Mouse (Mus musculus): ENCODE measurements around the gene Zbtb3.

Gene Zbtb3

GRCm38 (mm10) chr19:8802130-8802821, at the start of gene Zbtb3:
Gene Zbtb3, plus strand, starts transcription at chr19:8802555.
- DNase-seq (ENCODE audit: low read depth), result peak; percentile 99

- DNase-seq (ENCODE audit: low read depth), result no peak
Observed at GRCm38 (mm10) chr19:8755652-8756051, 46.7 kb upstream of the Zbtb3 start.

- DNase-seq (ENCODE audit: low read depth), result peak; percentile 94
Observed at GRCm38 (mm10) chr19:8756635-8757387, 45.5 kb upstream of the Zbtb3 start, which contains the start of gene Nxf1. Gene Nxf1, plus strand, starts transcription at chr19:8757073.

GRCm38 (mm10) chr19:8757471-8757998, 44.8 kb upstream of the Zbtb3 start:
- DNase-seq (ENCODE audit: low read depth), result peak; percentile 48

- no peak for DNase-seq (ENCODE audit: low read depth)
Observed at GRCm38 (mm10) chr19:8758899-8759298, 43.5 kb upstream of the Zbtb3 start.

- DNase-seq (ENCODE audit: low read depth), result no peak
Observed at GRCm38 (mm10) chr19:8760757-8761156, 41.6 kb upstream of the Zbtb3 start.

GRCm38 (mm10) chr19:8763276-8763675, 39.1 kb upstream of the Zbtb3 start:
- DNase-seq (ENCODE audit: low read depth), result no peak

- no peak for DNase-seq (ENCODE audit: low read depth)
Observed at GRCm38 (mm10) chr19:8765562-8765961, 36.8 kb upstream of the Zbtb3 start.

- DNase-seq (ENCODE audit: low read depth), result peak; percentile 83
Observed at GRCm38 (mm10) chr19:8770567-8771270, 31.6 kb upstream of the Zbtb3 start, which contains the start of gene Tmem223. Gene Tmem223, plus strand, starts transcription at chr19:8770996.

- DNase-seq (ENCODE audit: low read depth), result peak; percentile 70
Observed at GRCm38 (mm10) chr19:8772996-8773395, 29.4 kb upstream of the Zbtb3 start.

- DNase-seq (ENCODE audit: low read depth), result peak; percentile 49
Observed at GRCm38 (mm10) chr19:8773409-8773808, 28.9 kb upstream of the Zbtb3 start.

- DNase-seq (ENCODE audit: low read depth), result peak; percentile 95
Observed at GRCm38 (mm10) chr19:8774086-8774835, 28.1 kb upstream of the Zbtb3 start, which contains the start of gene Tmem179b. Gene Tmem179b, minus strand, starts transcription at chr19:8774467.

GRCm38 (mm10) chr19:8774951-8775421, 27.4 kb upstream of the Zbtb3 start:
- peak; percentile 40 for DNase-seq (ENCODE audit: low read depth)

GRCm38 (mm10) chr19:8786008-8786781, 16.2 kb upstream of the Zbtb3 start, which contains the start of gene Taf6l:
Gene Taf6l, minus strand, starts transcription at chr19:8786417.
- peak; percentile 98 for DNase-seq (ENCODE audit: low read depth)

GRCm38 (mm10) chr19:8788521-8788920, 13.8 kb upstream of the Zbtb3 start:
- DNase-seq (ENCODE audit: low read depth), result no peak

GRCm38 (mm10) chr19:8789171-8789570, 13.2 kb upstream of the Zbtb3 start:
- DNase-seq (ENCODE audit: low read depth), result no peak

- no peak for DNase-seq (ENCODE audit: low read depth)
Observed at GRCm38 (mm10) chr19:8790171-8790570, 12.2 kb upstream of the Zbtb3 start.

- peak; percentile 97 for DNase-seq (ENCODE audit: low read depth)
Observed at GRCm38 (mm10) chr19:8798264-8798946, 4.0 kb upstream of the Zbtb3 start, which contains the start of gene Polr2g. Gene Polr2g, minus strand, starts transcription at chr19:8798577.

- DNase-seq (ENCODE audit: low read depth), result no peak
Observed at GRCm38 (mm10) chr19:8798947-8799315, 3.4 kb upstream of the Zbtb3 start.
